Mouse (Mus musculus): ENCODE results near the gene 3110021N24Rik. TPM values are rescaled to one million over a fixed set of nuclear protein-coding genes. Genes with fewer than 3 reads are reported as not detected.
"Not testable (repeated sequence)": the region's sequence is repeated elsewhere in the genome, so short reads cannot be mapped to it uniquely, and the experiment has no call there.

The 3110021N24Rik gene
- 1.4 and 2.1 TPM in 2 replicates for polyA plus RNA-seq (2016; fragmentation: Nextera tagmentation; extraction: Ambion mirVana)

- Histone ChIP-seq H3K27me3 (replicated peaks; ENCODE audit: low read depth, poor library complexity, severe bottlenecking) (no peaks in the 10 kb centered on the region), H3K27ac (replicated peaks) (no peak within 1 kb of the TSS), H3K36me3 (replicated peaks) (peaks cover 55% of the 10 kb centered on the region), H3K9me3 (no peaks in the 10 kb centered on the region), H3K4me3 (no peak within 1 kb of the TSS), H3K4me1 (no peaks in the 10 kb centered on the region)
- DNase-seq (ENCODE audit: low spot score), result no peak
- WGBS, result 84% methylated on average over 5 of the region's 5 CpGs
Observed at GRCm38 (mm10) chr4:108719349-108719748, at the start of gene 3110021N24Rik. Gene 3110021N24Rik, plus strand, starts transcription at chr4:108719649.

GRCm38 (mm10) chr4:108686156-108686555 is 33.3 kb upstream of the 3110021N24Rik start:
- DNase-seq (ENCODE audit: low spot score), result no peak
- Histone ChIP-seq H3K27ac (replicated peaks) (no peak overlapping the region), H3K27me3 (replicated peaks; ENCODE audit: low read depth, poor library complexity, severe bottlenecking) (no peaks in the 10 kb centered on the region), H3K36me3 (replicated peaks) (peaks cover 64% of the 10 kb centered on the region), H3K4me1 (no peaks in the 10 kb centered on the region), H3K9me3 (0 out of 2 replicates have a peak, but pooled peaks cover 2% of the 10 kb centered on the region), H3K4me3 (no peak overlapping the region)
- 63% methylated on average over 3 of the region's 3 CpGs for WGBS

- not testable (repeated sequence) for H3K4me1 ChIP-seq; H3K4me3 ChIP-seq; H3K27me3 ChIP-seq (replicated peaks; ENCODE audit: low read depth, poor library complexity, severe bottlenecking); H3K9me3 ChIP-seq; H3K27ac ChIP-seq (replicated peaks); DNase-seq (ENCODE audit: low spot score)
- WGBS, result 88% methylated on average over 6 of the region's 7 CpGs
- peaks cover 64% of the 10 kb centered on the region for H3K36me3 ChIP-seq (replicated peaks)
Observed at GRCm38 (mm10) chr4:108687098-108687497, 32.4 kb upstream of the 3110021N24Rik start.

- Histone ChIP-seq H3K27me3 (replicated peaks; ENCODE audit: low read depth, poor library complexity, severe bottlenecking) (no peaks in the 10 kb centered on the region), H3K36me3 (replicated peaks) (peaks cover 48% of the 10 kb centered on the region)
- WGBS, result 91% methylated on average over 3 of the region's 3 CpGs
Observed at GRCm38 (mm10) chr4:108690479-108690878, 29.0 kb upstream of the 3110021N24Rik start.

GRCm38 (mm10) chr4:108691469-108691868 is 28.0 kb upstream of the 3110021N24Rik start:
- H3K27ac ChIP-seq (replicated peaks), result no peak overlapping the region
- H3K4me1 ChIP-seq, result no peaks in the 10 kb centered on the region
- no peaks in the 10 kb centered on the region for H3K27me3 ChIP-seq (replicated peaks; ENCODE audit: low read depth, poor library complexity, severe bottlenecking)
- 0 out of 2 replicates have a peak, but pooled peaks cover 2% of the 10 kb centered on the region for H3K9me3 ChIP-seq
- DNase-seq (ENCODE audit: low spot score), result no peak
- peaks cover 45% of the 10 kb centered on the region for H3K36me3 ChIP-seq (replicated peaks)
- no peak overlapping the region for H3K4me3 ChIP-seq

More at GRCm38 (mm10) chr4:108690479-108690878, 29.0 kb upstream of the 3110021N24Rik start:
- H3K27ac ChIP-seq (replicated peaks), result no peak overlapping the region
- DNase-seq (ENCODE audit: low spot score), result no peak
- no peak overlapping the region for H3K4me3 ChIP-seq
- H3K9me3 ChIP-seq, result 0 out of 2 replicates have a peak, but pooled peaks cover 2% of the 10 kb centered on the region
- H3K4me1 ChIP-seq, result no peaks in the 10 kb centered on the region

- no peak overlapping the region for H3K4me3 ChIP-seq
- DNase-seq (ENCODE audit: low spot score), result peak; percentile 27
- WGBS, result 56% methylated on average over 3 of the region's 3 CpGs
Observed at GRCm38 (mm10) chr4:108696934-108697333, 22.5 kb upstream of the 3110021N24Rik start.

GRCm38 (mm10) chr4:108708209-108708608 is 11.2 kb upstream of the 3110021N24Rik start:
- Histone ChIP-seq H3K4me3 (no peak overlapping the region), H3K27ac (replicated peaks) (no peak overlapping the region), H3K27me3 (replicated peaks; ENCODE audit: low read depth, poor library complexity, severe bottlenecking) (no peaks in the 10 kb centered on the region), H3K36me3 (replicated peaks) (peaks cover 23% of the 10 kb centered on the region), H3K4me1 (no peaks in the 10 kb centered on the region), H3K9me3 (no peaks in the 10 kb centered on the region)
- 89% methylated on average over 5 of the region's 5 CpGs for WGBS
- no peak for DNase-seq (ENCODE audit: low spot score)

More at GRCm38 (mm10) chr4:108696934-108697333, 22.5 kb upstream of the 3110021N24Rik start:
- H3K9me3 ChIP-seq, result no peaks in the 10 kb centered on the region
- no peak overlapping the region for H3K27ac ChIP-seq (replicated peaks)
- no peaks in the 10 kb centered on the region for H3K4me1 ChIP-seq
- H3K27me3 ChIP-seq (replicated peaks; ENCODE audit: low read depth, poor library complexity, severe bottlenecking), result no peaks in the 10 kb centered on the region
- H3K36me3 ChIP-seq (replicated peaks), result peaks cover 4% of the 10 kb centered on the region

GRCm38 (mm10) chr4:108721245-108721784 is 1.9 kb downstream of the 3110021N24Rik start:
- 86% methylated on average over 3 of the region's 3 CpGs for WGBS
- no peak for DNase-seq (ENCODE audit: low spot score)
- no peaks in the 10 kb centered on the region for H3K9me3 ChIP-seq
- H3K36me3 ChIP-seq (replicated peaks), result peaks cover 55% of the 10 kb centered on the region
- H3K4me3 ChIP-seq, result no peak overlapping the region
- H3K27ac ChIP-seq (replicated peaks), result no peak overlapping the region
- no peaks in the 10 kb centered on the region for H3K4me1 ChIP-seq
- H3K27me3 ChIP-seq (replicated peaks; ENCODE audit: low read depth, poor library complexity, severe bottlenecking), result no peaks in the 10 kb centered on the region

- H3K4me1 ChIP-seq, result no peaks in the 10 kb centered on the region
- H3K36me3 ChIP-seq (replicated peaks), result peaks cover 37% of the 10 kb centered on the region
- no peaks in the 10 kb centered on the region for H3K27me3 ChIP-seq (replicated peaks; ENCODE audit: low read depth, poor library complexity, severe bottlenecking)
- H3K27ac ChIP-seq (replicated peaks), result no peak overlapping the region
- no peak for DNase-seq (ENCODE audit: low spot score)
- no peaks in the 10 kb centered on the region for H3K9me3 ChIP-seq
- WGBS, result 91% methylated on average over 2 of the region's 2 CpGs
- H3K4me3 ChIP-seq, result no peak overlapping the region
Observed at GRCm38 (mm10) chr4:108724102-108724501, 4.7 kb downstream of the 3110021N24Rik start.

GRCm38 (mm10) chr4:108730450-108730849 is 11.0 kb downstream of the 3110021N24Rik start:
- H3K27ac ChIP-seq (replicated peaks), result no peak overlapping the region
- H3K9me3 ChIP-seq, result no peaks in the 10 kb centered on the region
- peaks cover 2% of the 10 kb centered on the region for H3K36me3 ChIP-seq (replicated peaks)
- peaks cover 6% of the 10 kb centered on the region; the same call in 1 of the 2 replicates for H3K4me1 ChIP-seq
- no peak for DNase-seq (ENCODE audit: low spot score)
- WGBS, result 72% methylated on average over 1 of the region's 1 CpGs
- H3K4me3 ChIP-seq, result no peak overlapping the region
- no peaks in the 10 kb centered on the region for H3K27me3 ChIP-seq (replicated peaks; ENCODE audit: low read depth, poor library complexity, severe bottlenecking)

- H3K36me3 ChIP-seq (replicated peaks), result no peaks in the 10 kb centered on the region
- H3K4me3 ChIP-seq, result no peak overlapping the region
- peaks cover 6% of the 10 kb centered on the region; the same call in 1 of the 2 replicates for H3K4me1 ChIP-seq
- no peaks in the 10 kb centered on the region for H3K9me3 ChIP-seq
- H3K27me3 ChIP-seq (replicated peaks; ENCODE audit: low read depth, poor library complexity, severe bottlenecking), result no peaks in the 10 kb centered on the region
- H3K27ac ChIP-seq (replicated peaks), result no peak overlapping the region
- no peak for DNase-seq (ENCODE audit: low spot score)
- 53% methylated on average over 3 of the region's 3 CpGs for WGBS
Observed at GRCm38 (mm10) chr4:108731582-108731981, 12.1 kb downstream of the 3110021N24Rik start.

GRCm38 (mm10) chr4:108746160-108746873 is 26.9 kb downstream of the 3110021N24Rik start:
- Histone ChIP-seq H3K27me3 (replicated peaks; ENCODE audit: low read depth, poor library complexity, severe bottlenecking) (no peaks in the 10 kb centered on the region), H3K36me3 (replicated peaks) (no peaks in the 10 kb centered on the region; the same call in 1 of the 2 replicates), H3K9me3 (no peaks in the 10 kb centered on the region), H3K4me1 (no peaks in the 10 kb centered on the region), H3K27ac (replicated peaks) (no peak overlapping the region), H3K4me3 (no peak overlapping the region)
- WGBS, result 87% methylated on average over 3 of the region's 3 CpGs
- DNase-seq (ENCODE audit: low spot score), result no peak

GRCm38 (mm10) chr4:108759583-108759982 is 40.1 kb downstream of the 3110021N24Rik start:
- H3K27ac ChIP-seq (replicated peaks), result no peak overlapping the region
- H3K4me3 ChIP-seq, result no peak overlapping the region
- no peaks in the 10 kb centered on the region for H3K9me3 ChIP-seq
- H3K4me1 ChIP-seq, result no peaks in the 10 kb centered on the region
- DNase-seq (ENCODE audit: low spot score), result no peak
- no peaks in the 10 kb centered on the region for H3K27me3 ChIP-seq (replicated peaks; ENCODE audit: low read depth, poor library complexity, severe bottlenecking)
- 97% methylated on average over 3 of the region's 3 CpGs for WGBS
- no peaks in the 10 kb centered on the region for H3K36me3 ChIP-seq (replicated peaks)

Measured in embryonic facial prominence, embryonic 10.5 days (tissue).